Mouse (Mus musculus): Measurements from ENCODE around the gene Acadl. TPM values are rescaled to one million over a fixed set of nuclear protein-coding genes. Genes with fewer than 3 reads are reported as not detected.

Gene Acadl
- 759 TPM for polyA plus RNA-seq (2014; fragmentation: Illumina TruSeq; extraction: RNeasy Lipid Tissue Mini Kit (QIAGEN cat#74804); ENCODE audit: low read depth, low replicate concordance)

GRCm38 (mm10) chr1:66862712-66863511 is at the start of gene Acadl:
Gene Acadl, minus strand, starts transcription at chr1:66863277.

GRCm38 (mm10) chr1:66817453-66817839 is 45.6 kb downstream of the Acadl start, which contains the start of gene Kansl1l:
Gene Kansl1l, minus strand, starts transcription at chr1:66817562.

Other genes with a start within 250 kb of the Acadl start
- gene Rpe, start 162.4 kb downstream of the Acadl start, polyA plus RNA-seq (2014; fragmentation: Illumina TruSeq; extraction: RNeasy Lipid Tissue Mini Kit (QIAGEN cat#74804); ENCODE audit: low read depth, low replicate concordance): 203 TPM
- gene Kansl1l, start 45.7 kb downstream of the Acadl start, polyA plus RNA-seq (2014; fragmentation: Illumina TruSeq; extraction: RNeasy Lipid Tissue Mini Kit (QIAGEN cat#74804); ENCODE audit: low read depth, low replicate concordance): 61.2 TPM
- 71.5 TPM for gene Myl1, start 82.1 kb upstream of the Acadl start, polyA plus RNA-seq (2014; fragmentation: Illumina TruSeq; extraction: RNeasy Lipid Tissue Mini Kit (QIAGEN cat#74804); ENCODE audit: low read depth, low replicate concordance)
- gene Lancl1, start 175.6 kb upstream of the Acadl start, polyA plus RNA-seq (2014; fragmentation: Illumina TruSeq; extraction: RNeasy Lipid Tissue Mini Kit (QIAGEN cat#74804); ENCODE audit: low read depth, low replicate concordance): 19.2 TPM